26 mouse cellular contexts compared by ENCODE assay signal in genomic region chr6:136889554-136889953, GRCm38 (mm10). TPM values are rescaled to one million over a fixed set of nuclear protein-coding genes. Genes with fewer than 3 reads are reported as not detected.
"Had no signal": no experiment of that assay in that cellular context is flagged by ENCODE, and none has a peak within 500 bp of the region (broad histone marks: within the 10 kb centered on the region; RNA-seq: fewer than 3 reads in every experiment).

No protein-coding gene starts in this region.

- H3K27me3 ChIP-seq: limb, embryonic 12.5 days; limb, embryonic 15.5 days; midbrain, embryonic 12.5 days; midbrain, embryonic 15.5 days; neural tube, embryonic 12.5 days; neural tube, embryonic 15.5 days had no signal

- ATAC-seq: liver, postnatal 0 days; midbrain, embryonic 15.5 days had no signal

- H3K4me3 ChIP-seq: limb, embryonic 12.5 days; limb, embryonic 15.5 days; midbrain, embryonic 12.5 days; midbrain, embryonic 15.5 days; neural tube, embryonic 12.5 days; neural tube, embryonic 15.5 days had no signal

- H3K4me1 ChIP-seq: midbrain, embryonic 12.5 days; midbrain, embryonic 15.5 days; neural tube, embryonic 12.5 days; neural tube, embryonic 15.5 days had no signal

- H3K9ac ChIP-seq: limb, embryonic 12.5 days; limb, embryonic 15.5 days; liver, embryonic 14.5 days; liver, postnatal 0 days; midbrain, embryonic 12.5 days; midbrain, embryonic 15.5 days; neural tube, embryonic 12.5 days; neural tube, embryonic 15.5 days had no signal

- H3K36me3 ChIP-seq: limb, embryonic 12.5 days; limb, embryonic 15.5 days; midbrain, embryonic 12.5 days; midbrain, embryonic 15.5 days; neural tube, embryonic 12.5 days; neural tube, embryonic 15.5 days had no signal

- H3K27ac ChIP-seq: limb, embryonic 12.5 days; limb, embryonic 15.5 days; liver, embryonic 14.5 days; macrophage; midbrain, embryonic 12.5 days; midbrain, embryonic 15.5 days; neural tube, embryonic 12.5 days; neural tube, embryonic 15.5 days; stomach, postnatal 0 days had no signal

- H3K9me3 ChIP-seq: limb, embryonic 12.5 days; limb, embryonic 15.5 days; midbrain, embryonic 12.5 days; midbrain, embryonic 15.5 days; neural tube, embryonic 12.5 days; neural tube, embryonic 15.5 days had no signal

- H3K4me2 ChIP-seq: limb, embryonic 12.5 days; limb, embryonic 15.5 days; liver, embryonic 11.5 days; midbrain, embryonic 12.5 days; midbrain, embryonic 15.5 days; neural tube, embryonic 12.5 days; neural tube, embryonic 15.5 days had no signal

- DNase-seq: kidney, adult 18-20 months; kidney, adult 9 months; kidney, postnatal 14 days; kidney, postnatal 4 days; left cerebral cortex, postnatal 4 days; liver, postnatal 0 days; lung, postnatal 14 days; right cerebral cortex, adult 18-20 months; right cerebral cortex, postnatal 14 days; right cerebral cortex, postnatal 4 days; thymus, adult 2 months; thymus, postnatal 14 days; thymus, postnatal 4 days had no signal

RNA-seq across cellular contexts. Expression of gene Mgp, which starts 13.9 kb away (rescaled TPM):
- polyA plus RNA-seq: macrophage had no signal

RNA-seq across cellular contexts. Expression of gene Art4, which starts 32.0 kb away (rescaled TPM):
- total RNA-seq: layer of hippocampus, adult 18-20 months; layer of hippocampus, postnatal 14 days; left cerebral cortex, adult 8-10 months; left cerebral cortex, postnatal 4 days had no signal
- polyA plus RNA-seq: macrophage had no signal

RNA-seq across cellular contexts. Expression of gene Erp27, which starts 32.4 kb away (rescaled TPM):
- total RNA-seq: left cerebral cortex, adult 8-10 months had no signal
- polyA plus RNA-seq: macrophage; midbrain, embryonic 12.5 days; midbrain, embryonic 15.5 days; neural tube, embryonic 12.5 days; neural tube, embryonic 15.5 days had no signal

RNA-seq across cellular contexts. Expression of gene Pde6h, which starts 34.1 kb away (rescaled TPM):
- polyA plus RNA-seq: liver, embryonic 11.5 days; macrophage; midbrain, embryonic 12.5 days; midbrain, embryonic 15.5 days; neural tube, embryonic 12.5 days had no signal
